Mouse (Mus musculus): ENCODE data around the gene Kcna4. TPM values are rescaled to one million over a fixed set of nuclear protein-coding genes. Genes with fewer than 3 reads are reported as not detected.

The Kcna4 gene
- total and polyA plus RNA-seq, 3 experiments = not detected

GRCm38 (mm10) chr2:107327276-107327675 is 36.8 kb downstream of the Kcna4 start:
- Histone ChIP-seq H3K27me3 (replicated peaks) (no peaks in the 10 kb centered on the region), H3K4me1 (ENCODE audit: control insufficient read depth in 1 of 2, insufficient read depth in 2 of 2) (no peaks in the 10 kb centered on the region), H3K9me3 (replicated peaks; ENCODE audit: low read length) (peaks cover 24% of the 10 kb centered on the region), H3K79me2 (replicated peaks; ENCODE audit: control insufficient read depth, extremely low read depth, insufficient read depth, poor library complexity, severe bottlenecking) (no peaks in the 10 kb centered on the region), H3K27ac (ENCODE audit: insufficient read depth, low read depth) (no peak overlapping the region), H3K4me3 (replicated peaks in 1 of 3; ENCODE audit: low read depth in 2 of 3, low read length in 2 of 3, poor library complexity in 1 of 3) (no peak overlapping the region), H3K4me2 (ENCODE audit: insufficient read depth, low read depth, poor library complexity, severe bottlenecking) (no peak overlapping the region), H3K9ac (ENCODE audit: insufficient read depth, low read depth) (no peak overlapping the region), H3K36me3 (replicated peaks in 1 of 2; ENCODE audit: control insufficient read depth in 1 of 2, insufficient read depth in 1 of 2, low read length in 1 of 2) (no peaks in the 10 kb centered on the region)
- in situ Hi-C loops (cut with MboI; ENCODE audit: low pct_ligation_motif_present, low pct_unique_long_range_greater_than_20kb, low sequenced_read_pairs) (no loop called here), dilution Hi-C loops (cut with MboI; ENCODE audit: extremely low pct_ligation_motif_present, extremely low pct_unique_long_range_greater_than_20kb, low sequenced_read_pairs) (no loop called here)
- TF ChIP-seq POLR2AphosphoS2 (IDR thresholded peaks at IDR 0.05; ENCODE audit: low read depth, low read length) = no peak
- TF ChIP-seq ZNF384 (IDR thresholded peaks at IDR 0.05; ENCODE audit: low read depth, low read length) = no peak
- no peak for TF ChIP-seq MYC (IDR thresholded peaks at IDR 0.05; ENCODE audit: low read depth, low read length)
- no peak for TF ChIP-seq EP300 (IDR thresholded peaks at IDR 0.05; ENCODE audit: low read length)
- no peak for TF ChIP-seq USF1 (IDR thresholded peaks at IDR 0.05; ENCODE audit: low read depth, low read length)
- TF ChIP-seq JUN (IDR thresholded peaks at IDR 0.05; ENCODE audit: insufficient read depth, low read depth, low read length) = no peak
- TF ChIP-seq JUND (conservative IDR thresholded peaks at IDR 0.05; ENCODE audit: low read depth, low read length) = no peak
- TF ChIP-seq MXI1 (IDR thresholded peaks at IDR 0.05; ENCODE audit: low read depth, low read length) = no peak
- no peak for TF ChIP-seq HCFC1 (IDR thresholded peaks at IDR 0.05; ENCODE audit: low read depth, low read length)
- TF ChIP-seq BHLHE40 (IDR thresholded peaks at IDR 0.05; ENCODE audit: low read depth, low read length) = no peak
- no peak for TF ChIP-seq ZMIZ1 (IDR thresholded peaks at IDR 0.05; ENCODE audit: low read depth, low read length)
- TF ChIP-seq UBTF (IDR thresholded peaks at IDR 0.05; ENCODE audit: low read depth, low read length) = no peak
- TF ChIP-seq SIN3A (IDR thresholded peaks at IDR 0.05; ENCODE audit: low read length) = no peak
- TF ChIP-seq RAD21 (IDR thresholded peaks at IDR 0.05; ENCODE audit: low read depth, low read length) = no peak
- no peak for TF ChIP-seq MAZ (IDR thresholded peaks at IDR 0.05; ENCODE audit: low read depth, low read length)
- TF ChIP-seq MAFK (IDR thresholded peaks at IDR 0.05; ENCODE audit: insufficient replicate concordance, low read length) = no peak
- TF ChIP-seq MAX (IDR thresholded peaks at IDR 0.05; ENCODE audit: low read length) = no peak
- no peak for TF ChIP-seq NRF1 (IDR thresholded peaks at IDR 0.05; ENCODE audit: low read depth, low read length)
- no peak for DNase-seq (ENCODE audit: extremely low read depth)

DNA sequence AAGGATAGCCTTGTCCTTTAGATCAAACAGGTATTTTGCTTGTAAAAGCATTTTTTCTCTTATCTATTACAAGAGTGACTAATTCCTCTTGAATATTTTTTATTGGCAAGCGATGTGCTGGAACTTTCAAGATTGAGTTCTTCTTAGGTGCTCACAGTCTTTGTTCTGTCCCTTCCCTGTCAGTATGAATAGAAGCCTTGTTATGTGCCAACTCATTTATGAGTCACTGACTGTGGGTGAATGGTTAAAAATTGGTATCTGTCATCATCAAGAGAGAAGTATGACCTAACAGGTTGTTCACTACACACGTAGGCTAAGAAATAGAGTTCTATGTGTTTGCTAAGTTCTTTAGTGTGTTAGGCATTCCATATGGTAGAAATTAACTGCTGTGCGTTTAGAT is 50.9 kb downstream of the Kcna4 start:
- H3K9me3 ChIP-seq (replicated peaks; ENCODE audit: low read length) = peaks cover 25% of the 10 kb centered on the region

More for the DNA sequence above, 50.9 kb downstream of the Kcna4 start:
- dilution Hi-C loops (cut with MboI; ENCODE audit: extremely low pct_ligation_motif_present, extremely low pct_unique_long_range_greater_than_20kb, low sequenced_read_pairs) (no loop called here), in situ Hi-C loops (cut with MboI; ENCODE audit: low pct_ligation_motif_present, low pct_unique_long_range_greater_than_20kb, low sequenced_read_pairs) (no loop called here)
- TF ChIP-seq NRF1 (IDR thresholded peaks at IDR 0.05; ENCODE audit: low read depth, low read length) = no peak
- no peak for TF ChIP-seq CHD2 (IDR thresholded peaks at IDR 0.05; ENCODE audit: low read length)
- TF ChIP-seq TCF12 (IDR thresholded peaks at IDR 0.05; ENCODE audit: low read depth, low read length) = no peak
- no peak for TF ChIP-seq MEF2A (IDR thresholded peaks at IDR 0.05; ENCODE audit: borderline replicate concordance, low read depth, low read length)
- no peak for DNase-seq (ENCODE audit: extremely low read depth)
- H3K36me3 ChIP-seq (replicated peaks in 1 of 2; ENCODE audit: control insufficient read depth in 1 of 2, insufficient read depth in 1 of 2, low read length in 1 of 2) = no peaks in the 10 kb centered on the region
- no peaks in the 10 kb centered on the region for H3K79me2 ChIP-seq (replicated peaks; ENCODE audit: control insufficient read depth, extremely low read depth, insufficient read depth, poor library complexity, severe bottlenecking)
- no peak overlapping the region for H3K9ac ChIP-seq (ENCODE audit: insufficient read depth, low read depth)
- H3K27ac ChIP-seq (ENCODE audit: insufficient read depth, low read depth) = no peak overlapping the region
- no peaks in the 10 kb centered on the region for H3K4me1 ChIP-seq (ENCODE audit: control insufficient read depth in 1 of 2, insufficient read depth in 2 of 2)
- H3K4me2 ChIP-seq (ENCODE audit: insufficient read depth, low read depth, poor library complexity, severe bottlenecking) = no peak overlapping the region
- no peaks in the 10 kb centered on the region for H3K27me3 ChIP-seq (replicated peaks)
- H3K4me3 ChIP-seq (replicated peaks in 1 of 3; ENCODE audit: low read depth in 2 of 3, low read length in 2 of 3, poor library complexity in 1 of 3) = no peak overlapping the region
